Mouse (Mus musculus) G1E-ER4 (cell line): Measurements from ENCODE around the gene Tspan15. TPM values are rescaled to one million over a fixed set of nuclear protein-coding genes. Genes with fewer than 3 reads are reported as not detected.

ENCODE experiments used
- GATA1 ChIP-seq: IDR thresholded peaks from one replicate; pipeline ENCODE4 v1.8.0; 2012; ENCODE audit warnings: low read length, inconsistent platforms
- polyA plus RNA-seq: library from polyadenylated mRNA; stranded (reverse); fragments of >175 nt; gene quantifications from 2 replicates; pipeline ENCODE4 v1.2.3, GENCODE M21; 2012

The Tspan15 gene
- polyA plus RNA-seq: 0.35 and 0.70 TPM in 2 replicates

DNA sequence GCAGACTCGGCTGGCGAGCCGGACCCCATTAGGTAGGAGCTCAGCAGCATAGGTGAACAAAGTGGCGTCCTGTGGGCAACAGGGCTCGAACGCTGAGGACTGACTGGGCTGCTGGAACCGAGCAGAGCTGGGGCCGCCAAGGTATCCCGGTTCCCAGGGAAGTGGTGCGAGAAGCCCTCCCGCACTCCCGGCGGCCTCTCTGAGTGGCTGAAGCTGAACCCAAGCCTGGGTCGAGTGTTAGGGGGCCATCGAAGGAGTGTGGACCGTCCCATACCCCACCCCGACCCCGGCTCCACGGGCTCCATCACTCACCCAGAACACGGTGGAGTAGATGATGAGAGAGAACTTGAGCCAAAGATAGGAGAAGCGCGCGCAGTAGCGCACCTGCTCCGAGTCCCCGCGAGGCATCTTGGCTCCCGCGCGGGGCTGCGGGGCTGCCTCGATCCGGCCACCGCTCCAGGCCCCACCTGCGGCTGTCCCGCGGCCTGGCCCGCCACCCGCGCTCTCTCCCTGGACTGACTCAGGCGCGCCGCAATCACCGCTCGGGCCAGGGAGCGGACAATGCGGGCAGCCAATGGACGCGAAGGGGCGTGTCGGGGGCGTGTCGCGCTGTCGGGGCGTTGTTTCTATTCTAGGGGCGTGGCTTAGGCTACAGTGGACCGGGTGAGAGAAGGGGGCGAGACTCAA is at the start of gene Tspan15:
Gene Tspan15 (minus strand): TSS at position 544 of the 687 bp plus-strand sequence.
- TF ChIP-seq GATA1: no peak

DNA sequence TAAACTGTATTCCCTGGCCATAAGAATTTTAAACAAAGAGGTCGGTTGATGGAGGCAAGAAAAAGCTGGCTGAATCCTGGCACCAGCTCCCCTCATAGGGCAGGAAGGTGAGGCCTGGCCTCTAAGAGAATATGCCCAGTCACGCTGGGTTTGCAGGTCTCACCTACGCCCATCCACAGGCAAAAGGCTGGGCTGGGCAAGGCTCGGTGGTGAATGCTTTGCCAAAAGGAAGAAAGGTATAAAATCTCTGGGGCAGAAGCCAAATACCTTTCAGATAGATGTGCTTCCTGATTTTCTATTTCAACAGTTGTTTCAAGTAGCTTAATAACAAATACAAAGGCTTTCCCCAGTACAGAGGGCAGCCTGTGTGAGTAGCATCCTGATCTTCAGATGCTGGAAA is 48.6 kb upstream of the Tspan15 start:
- TF ChIP-seq GATA1: no peak

DNA sequence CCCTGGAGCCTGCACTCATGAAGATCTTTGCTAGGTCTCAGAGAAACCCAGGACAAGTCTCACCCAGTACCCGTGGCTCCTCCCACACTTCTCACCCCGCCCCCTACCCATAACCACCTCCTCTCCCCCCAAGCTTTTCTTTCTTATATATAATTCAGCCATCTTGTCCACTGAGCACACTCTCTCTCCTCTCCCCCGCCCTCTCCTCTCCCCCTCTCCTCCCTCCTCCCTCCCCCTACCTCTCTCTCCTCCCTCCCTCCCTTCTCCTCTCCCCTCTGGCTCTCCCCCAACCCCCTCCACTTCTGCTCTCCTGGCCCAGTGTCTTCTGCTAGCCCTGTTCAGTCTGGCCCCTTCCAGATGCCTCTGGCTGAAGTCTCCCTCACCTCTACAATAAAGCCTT is 48.0 kb upstream of the Tspan15 start:
- no peak for TF ChIP-seq GATA1

DNA sequence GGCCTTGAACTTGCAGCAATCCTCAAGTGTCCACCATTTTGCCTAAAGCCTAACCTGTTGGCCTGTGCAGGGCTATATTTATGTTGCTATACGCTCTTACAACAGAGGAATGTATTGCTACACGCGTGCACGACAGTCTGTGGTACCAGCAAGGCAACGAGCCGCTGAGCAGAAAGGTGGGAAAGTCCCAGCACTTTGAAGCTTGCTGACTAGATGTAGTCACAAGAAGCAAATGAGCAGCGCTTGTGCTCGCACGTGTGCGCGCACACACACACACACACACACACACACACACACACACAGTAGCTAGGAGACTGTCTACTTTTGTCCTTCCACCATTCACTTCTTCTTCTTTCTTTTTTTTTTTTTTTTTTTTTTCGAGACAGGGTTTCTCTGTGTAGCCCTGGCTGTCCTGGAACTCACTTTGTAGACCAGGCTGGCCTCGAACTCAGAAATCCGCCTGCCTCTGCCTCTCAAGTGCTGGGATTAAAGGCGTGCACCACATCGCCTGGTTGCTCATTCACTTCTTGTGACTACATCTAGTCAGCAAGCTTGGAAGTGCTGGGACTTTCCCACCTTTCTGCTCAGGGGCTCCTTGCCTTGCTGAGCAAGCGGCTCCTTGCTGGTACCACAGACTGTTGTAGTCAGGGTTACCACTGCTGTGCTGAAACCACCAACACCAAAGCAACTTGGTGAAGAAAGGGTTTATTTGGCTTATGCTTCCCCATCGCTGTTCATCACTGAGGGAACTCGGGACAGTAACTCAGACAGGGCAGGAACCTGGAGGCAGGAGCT is 46.6 kb upstream of the Tspan15 start:
- TF ChIP-seq GATA1: no peak

DNA sequence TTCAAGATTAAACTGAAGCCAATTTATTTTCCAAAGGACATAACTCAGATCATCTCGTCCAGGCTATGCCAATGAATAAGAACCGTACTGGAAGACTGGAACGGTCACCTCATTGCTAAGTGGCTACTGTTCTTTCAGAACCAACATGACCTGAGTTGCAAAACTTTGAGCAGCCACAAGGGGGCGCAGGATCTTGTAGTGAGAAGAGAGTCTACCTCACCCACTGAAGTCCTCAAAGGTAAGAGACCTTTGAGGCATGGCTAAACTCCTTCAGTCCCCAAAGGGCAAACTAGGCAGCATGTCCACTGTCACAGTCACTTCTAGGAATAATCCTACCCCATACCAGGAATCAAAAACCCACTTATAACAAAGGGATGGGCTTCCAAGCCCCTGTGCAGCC is 44.2 kb upstream of the Tspan15 start:
- TF ChIP-seq GATA1: no peak

DNA sequence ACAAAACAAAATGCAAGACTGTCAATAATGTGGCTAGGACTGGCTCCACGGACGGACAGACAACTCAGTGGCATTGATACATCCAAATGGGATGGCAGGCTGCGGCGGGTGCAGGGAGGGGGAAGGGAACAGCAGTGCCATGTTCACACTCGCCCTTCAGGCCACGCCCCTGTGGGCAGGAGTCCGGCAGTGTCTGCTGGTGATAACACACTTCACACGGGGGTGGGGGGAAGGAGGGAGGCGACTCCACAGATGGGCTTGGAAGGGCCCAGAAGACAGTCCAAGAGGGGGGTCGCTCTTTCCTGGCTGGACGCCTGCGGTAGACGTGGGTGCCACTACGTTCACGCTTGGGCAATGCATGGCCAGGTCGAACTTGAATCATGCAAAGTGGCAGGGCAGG is 38.2 kb upstream of the Tspan15 start:
- no peak for TF ChIP-seq GATA1

DNA sequence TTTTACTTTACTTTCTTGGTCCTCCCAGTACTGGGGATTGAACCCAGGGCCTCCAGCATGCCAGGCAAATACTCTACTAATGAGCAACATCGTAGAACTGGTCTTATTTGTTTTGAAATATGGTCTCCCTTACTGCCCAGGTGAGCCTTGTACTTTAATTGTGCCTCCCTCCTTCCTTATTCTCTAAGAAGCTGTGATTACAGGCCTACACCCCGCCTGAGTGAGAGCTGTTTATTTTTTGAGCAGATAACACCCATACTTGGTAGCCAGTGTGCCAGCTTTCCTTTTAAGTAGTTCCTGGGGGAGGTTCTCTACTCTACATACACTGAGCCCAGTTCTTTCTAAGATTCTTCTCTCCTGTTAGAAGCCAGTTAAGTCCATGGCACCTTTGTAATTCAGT is 33.2 kb upstream of the Tspan15 start:
- TF ChIP-seq GATA1: no peak

DNA sequence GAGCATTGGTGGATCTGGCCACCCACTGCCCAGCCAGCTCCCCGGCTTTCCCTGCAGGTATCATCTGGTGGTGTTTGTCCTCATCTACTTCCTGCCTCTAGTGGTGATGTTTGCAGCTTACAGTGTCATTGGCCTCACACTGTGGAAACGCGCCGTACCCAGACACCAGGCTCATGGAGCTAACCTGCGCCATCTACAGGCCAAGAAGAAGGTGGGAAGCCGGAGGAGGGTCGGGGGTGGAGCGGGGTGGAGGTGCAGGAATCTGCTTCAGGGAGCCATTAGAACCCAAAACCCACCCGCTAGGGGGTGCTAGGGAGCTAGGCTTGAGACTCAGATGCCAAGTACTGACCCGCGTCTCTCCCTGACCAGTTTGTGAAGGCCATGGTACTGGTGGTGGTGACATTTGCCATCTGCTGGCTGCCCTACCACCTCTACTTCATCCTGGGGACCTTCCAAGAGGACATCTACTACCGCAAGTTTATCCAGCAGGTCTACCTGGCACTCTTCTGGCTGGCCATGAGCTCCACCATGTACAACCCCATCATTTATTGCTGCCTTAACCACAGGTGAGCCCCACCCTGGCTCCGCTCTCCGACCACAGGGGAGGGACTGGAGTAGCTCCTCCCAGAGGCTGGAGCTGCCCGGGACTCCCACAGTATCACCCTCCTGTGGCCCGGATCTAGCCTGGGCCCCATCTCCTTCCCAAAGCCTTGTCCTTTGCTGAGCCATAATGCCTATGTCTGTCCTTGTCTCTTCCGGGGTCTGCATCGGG is 30.2 kb upstream of the Tspan15 start:
- TF ChIP-seq GATA1: no peak

DNA sequence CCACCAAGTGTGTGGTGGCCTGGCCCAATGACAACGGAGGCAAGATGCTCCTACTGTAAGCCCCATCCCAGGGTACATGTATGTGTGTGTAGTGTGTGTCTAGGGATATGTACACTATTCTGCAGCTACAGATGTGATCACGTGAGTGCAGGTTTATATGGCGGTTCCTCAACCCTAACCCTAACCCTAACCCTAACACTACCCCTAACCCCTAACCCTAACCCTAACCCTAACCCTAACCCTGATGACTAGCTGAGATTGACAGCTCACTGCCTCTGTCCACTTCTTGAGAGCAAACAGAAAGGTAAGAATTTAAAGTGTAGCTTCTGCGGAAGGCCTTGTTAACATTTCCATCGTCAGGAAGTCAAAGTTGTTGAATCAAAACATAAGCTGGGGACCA is 27.2 kb upstream of the Tspan15 start:
- TF ChIP-seq GATA1: no peak

DNA sequence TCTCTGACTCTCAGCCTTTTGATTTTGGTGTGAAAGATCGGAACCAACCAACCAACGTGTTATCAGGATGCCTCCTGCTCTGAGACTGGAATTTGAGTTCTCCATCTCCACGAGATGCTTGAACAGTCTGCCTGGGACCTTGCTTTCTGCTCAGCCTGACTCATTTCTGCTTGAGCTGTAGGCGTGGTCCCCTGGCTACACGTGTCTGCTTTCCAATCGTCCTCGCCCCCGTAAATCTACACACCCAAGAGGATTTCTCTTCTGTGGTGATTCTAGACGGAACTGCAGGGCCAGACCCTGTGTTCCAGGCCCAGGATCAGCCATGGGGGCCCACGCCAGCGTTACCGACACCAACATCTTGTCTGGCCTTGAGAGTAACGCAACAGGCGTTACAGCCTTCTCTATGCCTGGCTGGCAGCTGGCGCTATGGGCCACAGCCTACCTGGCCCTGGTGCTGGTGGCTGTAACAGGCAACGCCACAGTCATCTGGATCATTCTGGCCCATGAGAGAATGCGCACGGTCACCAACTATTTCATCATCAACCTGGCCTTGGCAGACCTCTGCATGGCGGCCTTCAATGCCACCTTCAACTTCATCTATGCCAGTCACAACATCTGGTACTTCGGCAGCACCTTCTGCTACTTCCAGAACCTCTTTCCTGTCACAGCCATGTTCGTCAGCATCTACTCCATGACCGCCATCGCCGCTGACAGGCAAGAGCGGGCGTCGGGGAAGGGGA is 21.6 kb upstream of the Tspan15 start:
- TF ChIP-seq GATA1: no peak

DNA sequence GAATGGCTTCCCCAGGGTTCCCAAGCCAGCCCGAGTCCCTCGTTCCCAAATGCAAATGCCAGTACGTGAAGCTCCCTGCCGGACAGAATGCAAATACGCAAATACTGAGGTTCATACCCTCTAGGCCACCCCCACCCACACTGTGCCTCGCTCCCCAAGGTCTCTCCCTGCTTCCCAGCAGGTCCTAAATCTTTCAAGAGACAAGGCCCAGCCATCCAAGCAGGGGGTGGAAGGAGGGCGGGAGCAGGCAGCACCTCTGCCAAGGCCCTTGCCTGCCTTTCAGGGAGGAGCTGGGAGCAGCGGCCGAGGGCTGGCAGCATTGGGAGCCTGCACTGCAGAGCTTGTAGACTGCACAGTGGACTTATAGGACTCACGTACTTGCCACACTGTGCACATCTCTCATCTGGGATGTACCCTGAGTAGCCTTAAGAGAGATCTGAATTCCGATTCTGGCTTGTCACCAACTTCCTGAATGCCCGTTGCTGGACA is 21.0 kb upstream of the Tspan15 start, which contains the start of gene Tacr2:
Gene Tacr2 (plus strand): TSS at position 439 of the 489 bp plus-strand sequence.
- no peak for TF ChIP-seq GATA1

DNA sequence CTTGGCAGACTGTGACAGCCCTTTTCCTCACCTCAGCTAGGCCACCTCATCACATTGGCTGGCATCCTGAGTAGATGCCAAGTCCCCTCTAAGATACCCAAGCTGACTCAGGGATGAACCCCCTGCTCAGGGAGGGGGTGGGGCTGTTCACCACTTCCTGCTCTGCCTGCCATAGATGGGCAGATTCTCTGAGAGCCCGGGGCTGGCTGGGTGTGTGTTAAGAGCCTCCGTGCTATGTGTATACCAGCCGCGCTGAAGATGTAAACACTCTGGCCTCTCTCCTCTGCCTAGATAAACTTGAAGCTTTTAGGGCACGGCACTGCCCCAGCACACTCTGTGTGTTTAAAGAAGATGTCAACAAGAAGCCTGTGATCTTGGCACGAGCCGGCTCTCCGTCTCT is 16.8 kb upstream of the Tspan15 start:
- no peak for TF ChIP-seq GATA1

DNA sequence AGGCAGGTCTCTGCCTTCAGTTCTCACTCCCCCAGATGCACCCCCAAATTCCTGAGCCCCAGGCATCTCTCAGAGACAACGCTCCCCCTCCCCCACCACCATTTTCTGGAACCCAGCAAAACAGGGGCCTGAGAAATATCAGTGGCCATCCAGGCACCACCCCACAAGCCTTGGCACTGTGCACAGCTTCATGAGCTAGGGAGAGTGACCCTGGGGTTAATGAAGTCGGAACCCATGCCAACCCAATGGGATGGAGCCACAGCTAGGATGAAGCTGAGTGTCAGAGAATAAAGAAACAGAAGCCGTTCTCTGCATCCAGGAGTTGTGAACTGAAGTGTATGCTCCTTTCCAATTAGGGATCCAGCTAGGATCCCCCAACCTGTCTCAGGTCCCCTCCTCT is 16.1 kb upstream of the Tspan15 start:
- TF ChIP-seq GATA1: no peak

DNA sequence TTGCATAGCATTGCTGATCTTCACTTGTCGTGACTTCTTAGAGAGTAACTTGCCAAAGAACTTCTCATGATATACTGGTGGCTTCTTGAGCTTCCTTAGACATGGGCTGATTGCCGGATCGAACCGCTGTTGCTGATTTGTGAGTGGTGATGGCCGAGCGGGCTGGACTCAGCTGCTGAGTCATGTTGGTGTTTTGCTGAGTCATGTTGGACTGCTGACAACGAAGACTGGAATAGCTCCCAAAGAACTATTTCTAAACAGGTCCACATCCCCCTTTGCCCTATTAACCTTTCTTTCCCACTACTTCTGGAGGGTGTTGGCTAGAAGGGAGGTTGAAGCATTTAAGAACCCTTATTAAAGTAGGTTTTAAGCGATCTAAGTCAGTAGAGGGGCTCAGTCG is 13.0 kb upstream of the Tspan15 start:
- TF ChIP-seq GATA1: no peak

DNA sequence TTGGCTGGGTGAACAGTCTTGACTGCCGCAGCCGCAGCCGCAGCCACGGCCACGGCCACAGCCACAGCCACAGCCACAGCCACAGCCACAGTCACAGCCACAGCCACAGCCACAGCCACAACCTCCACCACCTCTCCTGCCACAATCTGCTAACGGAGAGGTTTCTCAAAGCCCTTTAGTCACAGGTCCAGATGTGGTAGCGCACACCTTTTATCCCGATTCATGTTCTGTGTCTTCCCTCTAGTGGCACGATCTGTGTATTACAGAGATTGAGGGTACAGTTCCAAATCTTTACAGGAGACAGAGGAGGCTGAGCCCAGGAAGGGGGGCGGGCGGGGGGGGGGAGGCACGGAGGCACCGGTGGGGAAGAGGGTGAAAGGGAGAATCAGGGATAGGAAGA is 11.8 kb upstream of the Tspan15 start:
- TF ChIP-seq GATA1: no peak
